Mouse (Mus musculus): Measurements from ENCODE around the gene Ly9. TPM values are rescaled to one million over a fixed set of nuclear protein-coding genes. Genes with fewer than 3 reads are reported as not detected.
A peak's percentile ranks its signal among the peaks of the same experiment; 100 is the strongest.

The Ly9 gene
- polyA plus RNA-seq, 1 experiment from 2014 or later = 0.16 TPM

DNA sequence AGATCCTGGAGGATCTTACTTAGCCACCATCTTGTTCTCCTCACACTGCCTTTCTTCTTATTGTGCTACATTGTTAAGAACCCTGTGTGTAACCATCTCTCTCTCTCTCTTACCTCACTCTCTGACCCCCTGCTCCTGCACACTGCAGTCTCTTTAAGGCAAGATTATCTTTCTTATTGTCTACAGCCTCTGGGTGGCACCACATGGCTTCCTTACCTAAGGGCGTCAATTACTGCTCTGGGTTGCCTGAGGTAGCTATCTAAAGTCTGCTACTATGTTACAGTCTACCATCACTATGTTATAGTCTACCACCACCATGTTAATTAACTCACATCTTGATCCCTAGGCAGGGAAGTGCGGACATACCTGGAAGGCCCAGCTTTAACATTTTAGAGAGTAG is 38.8 kb downstream of the Ly9 start:
- no peak overlapping the region for H3K27ac ChIP-seq
- 68% methylated on average over 2 of the region's 2 CpGs for WGBS
- ATAC-seq (ENCODE audit: low FRiP score) = no peak

GRCm38 (mm10) chr1:171566777-171567176 is 40.4 kb downstream of the Ly9 start:
- Histone ChIP-seq H3K9ac (no peak overlapping the region), H3K36me3 (no peaks in the 10 kb centered on the region), H3K9me3 (no peaks in the 10 kb centered on the region), H3K27ac (no peak overlapping the region), H3K4me3 (no peak overlapping the region), H3K27me3 (0 out of 2 replicates have a peak, but pooled peaks cover 3% of the 10 kb centered on the region), H3K4me1 (replicated peaks) (no peaks in the 10 kb centered on the region), H3K4me2 (no peak overlapping the region)
- ATAC-seq (ENCODE audit: low FRiP score) = peak; percentile 24; the same call in 1 of the 2 replicates
- 27% methylated on average over 8 of the region's 8 CpGs for WGBS

More for the DNA sequence above, 38.8 kb downstream of the Ly9 start:
- H3K4me1 ChIP-seq (replicated peaks) = no peaks in the 10 kb centered on the region
- no peaks in the 10 kb centered on the region for H3K36me3 ChIP-seq
- 0 out of 2 replicates have a peak, but pooled peaks cover 3% of the 10 kb centered on the region for H3K27me3 ChIP-seq
- H3K9me3 ChIP-seq = no peaks in the 10 kb centered on the region
- H3K4me2 ChIP-seq = no peak overlapping the region
- no peak overlapping the region for H3K4me3 ChIP-seq
- H3K9ac ChIP-seq = no peak overlapping the region

- H3K27ac ChIP-seq = no peak overlapping the region
- no peaks in the 10 kb centered on the region for H3K4me1 ChIP-seq (replicated peaks)
- no peaks in the 10 kb centered on the region for H3K9me3 ChIP-seq
- no peak overlapping the region for H3K9ac ChIP-seq
- no peak for ATAC-seq (ENCODE audit: low FRiP score)
- WGBS = 86% methylated on average over 4 of the region's 4 CpGs
- 0 out of 2 replicates have a peak, but pooled peaks cover 3% of the 10 kb centered on the region for H3K27me3 ChIP-seq
- H3K4me2 ChIP-seq = no peak overlapping the region
- no peak overlapping the region for H3K4me3 ChIP-seq
- no peaks in the 10 kb centered on the region for H3K36me3 ChIP-seq
Measured at GRCm38 (mm10) chr1:171565888-171566287, 41.3 kb downstream of the Ly9 start.

GRCm38 (mm10) chr1:171564247-171564646 is 43.0 kb downstream of the Ly9 start:
- Histone ChIP-seq H3K4me2 (no peak overlapping the region), H3K4me1 (replicated peaks) (no peaks in the 10 kb centered on the region), H3K9ac (no peak overlapping the region), H3K9me3 (no peaks in the 10 kb centered on the region), H3K4me3 (no peak overlapping the region), H3K36me3 (no peaks in the 10 kb centered on the region), H3K27me3 (0 out of 2 replicates have a peak, but pooled peaks cover 3% of the 10 kb centered on the region), H3K27ac (no peak overlapping the region)
- ATAC-seq (ENCODE audit: low FRiP score) = no peak
- WGBS = 55% methylated on average over 3 of the region's 3 CpGs

- Histone ChIP-seq H3K27ac (no peak overlapping the region), H3K4me2 (no peak overlapping the region), H3K36me3 (no peaks in the 10 kb centered on the region), H3K4me1 (replicated peaks) (no peaks in the 10 kb centered on the region), H3K9ac (no peak overlapping the region), H3K27me3 (0 out of 2 replicates have a peak, but pooled peaks cover 3% of the 10 kb centered on the region), H3K9me3 (no peaks in the 10 kb centered on the region), H3K4me3 (no peak overlapping the region)
- ATAC-seq (ENCODE audit: low FRiP score) = no peak
- 92% methylated on average over 2 of the region's 2 CpGs for WGBS
Measured at GRCm38 (mm10) chr1:171563042-171563441, 44.2 kb downstream of the Ly9 start.

- no peak for ATAC-seq (ENCODE audit: low FRiP score)
- Histone ChIP-seq H3K27me3 (no peaks in the 10 kb centered on the region), H3K9me3 (no peaks in the 10 kb centered on the region), H3K9ac (no peak overlapping the region), H3K4me1 (replicated peaks) (no peaks in the 10 kb centered on the region), H3K4me3 (no peak overlapping the region), H3K27ac (no peak overlapping the region), H3K4me2 (no peak overlapping the region), H3K36me3 (no peaks in the 10 kb centered on the region)
- 73% methylated on average over 7 of the region's 11 CpGs for WGBS
Measured at GRCm38 (mm10) chr1:171561639-171562225, 45.5 kb downstream of the Ly9 start.

DNA sequence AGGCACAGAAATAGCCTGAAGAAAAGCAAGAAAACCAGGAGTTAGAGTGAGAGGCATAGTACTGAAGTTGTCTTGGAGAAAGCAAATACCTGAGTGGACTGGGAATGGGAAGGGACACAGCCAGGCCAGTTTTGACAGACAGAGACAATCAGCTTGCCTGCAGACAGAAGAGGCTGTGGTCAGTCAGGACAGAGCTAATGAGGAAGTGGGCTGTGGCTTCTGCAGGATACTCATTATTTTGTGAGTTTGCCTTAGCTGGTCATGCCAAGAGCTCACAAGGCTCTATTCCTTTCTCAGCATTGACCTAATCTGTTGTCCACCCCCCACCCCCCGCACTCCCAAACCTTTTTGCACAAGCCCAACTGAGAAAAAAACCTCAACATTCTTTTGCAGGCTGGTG is 46.0 kb downstream of the Ly9 start:
- no peak overlapping the region for H3K9ac ChIP-seq
- H3K4me1 ChIP-seq (replicated peaks) = no peaks in the 10 kb centered on the region
- 94% methylated on average over 1 of the region's 1 CpGs for WGBS
- no peak overlapping the region for H3K4me3 ChIP-seq
- H3K4me2 ChIP-seq = no peak overlapping the region
- no peaks in the 10 kb centered on the region for H3K9me3 ChIP-seq
- no peaks in the 10 kb centered on the region for H3K27me3 ChIP-seq
- H3K36me3 ChIP-seq = no peaks in the 10 kb centered on the region
- H3K27ac ChIP-seq = no peak overlapping the region
- no peak for ATAC-seq (ENCODE audit: low FRiP score)

DNA sequence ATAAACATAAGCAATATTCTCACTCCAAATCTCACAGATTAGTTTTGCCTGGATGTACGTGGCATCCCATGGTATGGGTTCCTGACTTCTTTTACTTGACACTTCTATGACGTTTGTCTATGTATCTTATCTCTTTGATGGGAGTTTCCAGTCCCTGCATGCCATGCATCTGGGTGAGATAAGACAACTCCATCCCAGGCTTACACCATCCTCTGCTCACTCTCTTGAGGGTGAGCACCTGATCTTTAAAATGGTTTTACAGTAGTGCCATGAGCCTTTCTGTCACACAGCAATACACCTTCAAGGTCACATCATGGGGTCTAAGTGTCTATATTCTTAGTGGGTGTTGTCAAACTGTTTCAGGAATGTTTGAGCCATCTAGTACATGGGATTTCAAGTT is 46.9 kb downstream of the Ly9 start:
- ATAC-seq (ENCODE audit: low FRiP score) = no peak
- no peak overlapping the region for H3K4me3 ChIP-seq
- H3K9ac ChIP-seq = no peak overlapping the region
- 83% methylated on average over 2 of the region's 2 CpGs for WGBS
- H3K4me1 ChIP-seq (replicated peaks) = no peaks in the 10 kb centered on the region
- no peak overlapping the region for H3K4me2 ChIP-seq
- no peak overlapping the region for H3K27ac ChIP-seq
- no peaks in the 10 kb centered on the region for H3K36me3 ChIP-seq
- H3K9me3 ChIP-seq = no peaks in the 10 kb centered on the region
- H3K27me3 ChIP-seq = no peaks in the 10 kb centered on the region

DNA sequence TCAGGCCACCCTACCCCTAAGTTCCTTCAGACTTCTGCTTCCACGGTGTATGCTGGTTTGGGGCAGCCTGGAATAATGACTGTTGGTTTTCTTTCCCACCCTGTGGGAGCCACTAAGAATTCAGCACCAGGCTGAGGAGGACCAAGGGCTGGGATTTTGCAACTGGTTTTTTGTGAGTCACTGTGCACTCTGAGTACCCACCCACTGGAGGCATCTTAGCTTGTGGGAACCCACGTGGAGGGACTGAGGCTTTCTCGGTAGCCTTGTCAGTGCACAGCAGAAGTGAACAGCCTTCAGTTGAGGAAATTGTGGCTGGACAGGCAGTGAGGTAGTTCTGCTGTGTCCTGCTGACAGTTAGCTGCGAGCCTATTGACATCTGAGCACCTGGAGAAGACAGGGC is 48.3 kb downstream of the Ly9 start, which contains the start of gene Cd244a:
Gene Cd244a (plus strand): TSS at position 296 of the 400 bp plus-strand sequence.
- H3K4me1 ChIP-seq (replicated peaks) = no peaks in the 10 kb centered on the region
- no peak within 1 kb of the TSS for H3K4me2 ChIP-seq
- no peaks in the 10 kb centered on the region for H3K36me3 ChIP-seq
- ATAC-seq (ENCODE audit: low FRiP score) = no peak
- H3K9me3 ChIP-seq = no peaks in the 10 kb centered on the region
- no peaks in the 10 kb centered on the region for H3K27me3 ChIP-seq
- H3K4me3 ChIP-seq = no peak within 1 kb of the TSS
- no peak within 1 kb of the TSS for H3K9ac ChIP-seq
- 91% methylated on average over 4 of the region's 4 CpGs for WGBS
- H3K27ac ChIP-seq = no peak within 1 kb of the TSS

DNA sequence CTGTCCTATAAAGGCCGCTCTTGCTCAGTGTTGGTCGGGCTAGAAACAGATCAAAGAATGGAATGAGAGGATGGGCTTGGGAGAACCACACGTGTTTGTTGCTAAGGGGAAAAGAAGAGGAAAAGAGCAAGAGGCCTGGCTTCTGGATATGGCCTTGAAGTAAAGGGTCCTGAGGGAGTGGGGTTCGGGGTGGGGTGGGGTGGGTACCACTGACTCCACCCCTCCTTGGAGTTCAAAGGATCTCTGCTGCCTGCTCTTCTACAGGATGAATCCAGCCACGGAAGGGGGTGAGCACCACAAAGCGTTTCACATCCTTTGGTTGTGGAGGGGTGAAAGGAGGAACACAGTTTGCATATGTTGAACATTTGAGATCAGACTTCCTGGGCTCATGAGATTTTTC is 48.8 kb downstream of the Ly9 start:
- Histone ChIP-seq H3K4me1 (replicated peaks) (0 out of 2 replicates have a peak, but pooled peaks cover 4% of the 10 kb centered on the region), H3K9ac (no peak overlapping the region), H3K27ac (no peak overlapping the region), H3K27me3 (no peaks in the 10 kb centered on the region), H3K4me3 (no peak overlapping the region), H3K9me3 (no peaks in the 10 kb centered on the region), H3K4me2 (no peak overlapping the region), H3K36me3 (no peaks in the 10 kb centered on the region)
- no peak for ATAC-seq (ENCODE audit: low FRiP score)
- WGBS = 76% methylated on average over 6 of the region's 6 CpGs

DNA sequence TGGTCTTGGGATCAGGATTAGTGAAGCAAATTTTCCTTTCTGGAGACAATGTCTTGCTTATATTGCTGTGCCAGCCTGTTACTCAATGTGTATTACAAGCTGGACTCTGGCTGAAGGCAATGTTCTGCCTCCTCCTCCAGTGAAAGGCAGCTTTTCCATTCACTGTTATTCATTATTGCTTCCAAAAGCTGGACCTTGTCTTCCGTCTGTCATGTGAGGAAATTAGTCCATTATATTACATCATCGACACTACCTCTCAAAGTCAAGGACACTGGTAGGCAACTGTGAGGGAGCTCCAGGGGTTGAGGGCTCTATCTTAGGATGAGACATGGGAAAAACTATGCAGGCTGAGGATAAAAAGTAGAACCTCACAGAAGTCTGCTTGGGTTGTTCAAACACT is 50.8 kb downstream of the Ly9 start:
- 96% methylated on average over 2 of the region's 2 CpGs for WGBS
- no peaks in the 10 kb centered on the region for H3K36me3 ChIP-seq
- H3K9ac ChIP-seq = no peak overlapping the region
- no peak overlapping the region for H3K4me3 ChIP-seq
- no peaks in the 10 kb centered on the region for H3K9me3 ChIP-seq
- no peak overlapping the region for H3K27ac ChIP-seq
- ATAC-seq (ENCODE audit: low FRiP score) = no peak
- no peaks in the 10 kb centered on the region for H3K27me3 ChIP-seq
- 0 out of 2 replicates have a peak, but pooled peaks cover 5% of the 10 kb centered on the region for H3K4me1 ChIP-seq (replicated peaks)
- H3K4me2 ChIP-seq = no peak overlapping the region

DNA sequence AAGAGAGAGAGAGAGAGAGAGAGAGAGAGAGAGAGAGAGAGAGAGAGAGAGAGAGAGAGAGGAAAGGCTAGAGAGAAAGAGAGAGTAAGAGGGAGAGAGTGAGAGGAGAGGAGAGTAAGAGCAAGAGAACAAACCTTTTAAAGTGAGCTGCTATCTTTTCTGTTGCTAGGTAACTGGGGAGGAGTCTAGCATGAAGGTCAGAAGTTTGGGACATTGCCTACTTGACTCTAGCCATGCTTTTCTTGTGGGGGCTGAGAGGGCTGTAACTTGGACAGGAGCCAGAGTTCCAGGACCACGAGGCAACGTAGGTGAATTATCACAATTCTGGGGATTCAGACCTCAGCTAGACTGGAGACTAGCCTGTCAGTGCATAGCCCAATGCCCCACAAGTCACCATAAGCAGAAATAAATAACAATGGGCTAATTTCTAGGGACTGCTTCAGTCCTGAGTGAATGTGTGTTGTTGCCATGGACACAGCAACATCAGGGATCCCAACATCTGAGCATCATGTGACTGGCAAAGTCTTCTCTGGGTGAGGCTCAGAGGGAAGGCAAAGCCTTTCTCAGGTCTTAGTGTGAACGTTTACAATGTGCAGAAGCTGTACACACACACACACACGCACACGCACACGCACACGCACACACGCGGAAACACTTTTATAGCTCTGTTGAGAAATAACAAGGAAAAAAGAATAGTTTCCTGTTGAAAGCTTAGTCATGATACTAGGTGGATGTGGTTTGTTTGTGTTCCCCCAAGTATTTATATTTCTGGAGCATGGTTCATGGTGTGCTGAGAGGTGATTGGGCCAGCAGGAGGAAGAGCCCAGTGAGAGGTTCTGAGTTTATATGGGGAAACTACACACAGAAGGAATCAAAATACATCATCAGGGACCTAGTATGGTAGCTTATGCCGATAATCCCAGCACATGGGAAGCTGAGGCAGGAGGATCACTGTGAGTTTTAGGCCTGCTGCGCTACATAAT is 53.6 kb downstream of the Ly9 start:
- Histone ChIP-seq H3K36me3 (no peaks in the 10 kb centered on the region), H3K4me3 (no peak overlapping the region), H3K9ac (no peak overlapping the region), H3K9me3 (no peaks in the 10 kb centered on the region), H3K4me1 (replicated peaks) (0 out of 2 replicates have a peak, but pooled peaks cover 5% of the 10 kb centered on the region), H3K27me3 (no peaks in the 10 kb centered on the region), H3K27ac (no peak overlapping the region), H3K4me2 (no peak overlapping the region)
- ATAC-seq (ENCODE audit: low FRiP score) = no peak
- WGBS = 80% methylated on average over 11 of the region's 11 CpGs

Data from hindbrain, embryonic 13.5 days (tissue).